In genomic region chr11:35021990-35022625, GRCm38 (mm10) we compare ENCODE assay signal across 11 mouse cellular contexts.
DNase-seq lines count a peak whose midpoint lies in the region; ATAC-seq lines count a peak whose summit lies in the region.
"Had no signal": no experiment of that assay in that cellular context is flagged by ENCODE, and none has a peak within 500 bp of the region (broad histone marks: within the 10 kb centered on the region; RNA-seq: fewer than 3 reads in every experiment).

No protein-coding gene starts in this region.

- ATAC-seq in CD4-positive, CD25-positive, alpha-beta regulatory T cell, adult 4 months, result no peak
- ATAC-seq: midbrain, embryonic 16.5 days had no signal

- DNase-seq in left cerebral cortex, adult 18-20 months (ENCODE audit: low spot score in 2 of 2), result peak; percentile 19 to 30
- no peak for DNase-seq in left cerebral cortex, adult 11 months (ENCODE audit: low spot score)
- DNase-seq in frontal cortex, adult 2 months (ENCODE audit: extremely low spot score in 1 of 2, low spot score in 1 of 2), result peak; percentile 9 to 53
- DNase-seq in layer of hippocampus, postnatal 25 days (ENCODE audit: extremely low spot score in 1 of 2, low spot score in 1 of 2), result peak; percentile 35 to 53
- DNase-seq in right cerebral cortex, postnatal 4 days, result peak; percentile 63
- no peak for DNase-seq in adrenal gland, adult 18-20 months (ENCODE audit: low spot score in 2 of 2)
- no peak for DNase-seq in spleen, postnatal 14 days (ENCODE audit: low spot score in 2 of 2)
- DNase-seq: lung, postnatal 36 days; spleen, adult 18-20 months had no signal

Comparison
In these comparisons a context has a peak if more than half of its experiments do, and no peak if none do; other contexts are left out.
1. DNase-seq: peak in left cerebral cortex, adult 18-20 months (2 of 2), frontal cortex, adult 2 months (2 of 2), layer of hippocampus, postnatal 25 days (2 of 2) and right cerebral cortex, postnatal 4 days (single experiment); none in left cerebral cortex, adult 11 months (single experiment), adrenal gland, adult 18-20 months (0 of 2) and spleen, postnatal 14 days (0 of 2).